Mouse (Mus musculus) kidney, adult 18-20 months (tissue): ENCODE results near the gene Iqgap3.

Experiments
- DNase-seq: peaks from one replicate; pipeline ENCODE4 v3.0.0; 2021

Iqgap3 gene

DNA sequence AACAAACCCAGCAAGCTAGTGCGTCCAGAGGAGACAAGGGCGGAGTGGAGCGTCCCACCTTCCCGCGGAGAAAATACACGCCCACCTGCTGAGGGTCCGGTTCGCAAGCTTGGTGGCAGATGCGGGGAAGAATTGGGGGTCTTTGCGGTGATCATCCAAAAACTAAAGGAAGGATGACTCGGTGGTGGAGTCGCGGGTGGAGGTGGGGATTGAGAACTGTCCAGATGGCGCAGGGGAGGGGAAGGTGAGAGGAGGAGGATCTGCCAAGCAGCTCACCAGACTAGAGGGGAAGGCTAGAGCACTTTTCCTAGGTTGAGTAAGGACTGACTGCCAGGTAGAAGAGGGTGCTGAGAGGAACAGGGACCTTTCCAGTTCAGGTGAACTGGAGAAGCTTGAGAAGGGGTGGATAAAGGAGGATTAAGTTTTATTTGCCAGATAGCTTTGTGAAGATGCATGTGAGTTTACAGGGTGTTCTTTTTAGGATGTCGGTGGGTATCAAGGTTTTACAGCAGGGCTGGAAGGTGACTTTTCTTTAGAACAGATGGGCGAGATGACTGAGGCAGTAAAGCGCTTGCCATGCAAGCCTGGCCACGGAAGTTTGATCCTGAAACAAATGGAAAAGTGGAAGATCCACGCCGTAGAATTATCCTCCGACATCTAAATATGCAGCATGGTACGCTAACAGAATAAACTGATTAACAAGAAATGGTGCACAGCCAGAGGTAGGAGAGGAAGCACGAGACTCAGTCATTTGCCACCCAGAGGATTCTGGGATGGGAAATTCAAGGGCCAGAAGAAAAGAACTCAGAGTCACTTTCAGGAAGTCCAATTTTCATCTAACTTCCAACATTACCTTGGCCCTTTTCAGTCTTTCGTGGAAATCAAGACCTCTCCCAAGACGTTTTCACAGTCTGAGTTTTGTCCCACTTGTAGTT lies 57.7 kb downstream of the Iqgap3 start:
- no peak for DNase-seq

DNA sequence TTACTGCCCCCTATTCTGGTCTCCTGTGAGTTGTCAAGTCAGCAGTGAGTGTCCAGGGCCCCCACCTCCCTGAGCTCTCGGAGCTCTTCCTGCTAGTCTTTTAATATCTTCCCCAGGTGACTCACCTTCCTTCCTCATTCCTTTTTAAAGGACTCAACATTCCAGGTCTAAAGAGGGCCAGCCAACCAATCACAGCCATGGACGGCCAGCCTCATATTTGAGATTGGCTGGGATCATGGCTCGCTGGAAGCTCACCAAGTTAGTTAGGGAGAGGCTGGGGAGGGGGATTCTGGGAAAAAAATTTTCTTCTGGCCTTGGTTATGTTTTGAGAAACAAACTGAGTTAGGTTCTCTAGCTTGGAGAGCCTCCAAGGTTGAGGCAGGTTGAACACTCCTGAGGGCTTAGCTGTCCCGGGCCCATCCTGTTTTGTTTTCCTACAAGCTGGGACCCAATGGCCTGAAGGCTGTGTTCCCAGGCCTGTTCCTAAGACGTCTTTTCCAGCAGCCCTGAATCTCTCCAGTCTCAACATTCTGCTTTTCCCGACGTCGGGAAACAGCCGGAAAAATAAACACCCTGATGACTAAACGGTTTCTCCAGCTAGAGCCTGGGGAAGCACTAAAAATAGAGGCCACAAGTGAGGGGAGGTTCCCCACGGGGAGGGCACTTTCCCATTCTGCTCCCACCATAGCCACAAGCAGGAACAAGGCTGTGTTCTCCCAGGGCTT lies 58.6 kb downstream of the Iqgap3 start:
- peak; percentile 59 for DNase-seq

DNA sequence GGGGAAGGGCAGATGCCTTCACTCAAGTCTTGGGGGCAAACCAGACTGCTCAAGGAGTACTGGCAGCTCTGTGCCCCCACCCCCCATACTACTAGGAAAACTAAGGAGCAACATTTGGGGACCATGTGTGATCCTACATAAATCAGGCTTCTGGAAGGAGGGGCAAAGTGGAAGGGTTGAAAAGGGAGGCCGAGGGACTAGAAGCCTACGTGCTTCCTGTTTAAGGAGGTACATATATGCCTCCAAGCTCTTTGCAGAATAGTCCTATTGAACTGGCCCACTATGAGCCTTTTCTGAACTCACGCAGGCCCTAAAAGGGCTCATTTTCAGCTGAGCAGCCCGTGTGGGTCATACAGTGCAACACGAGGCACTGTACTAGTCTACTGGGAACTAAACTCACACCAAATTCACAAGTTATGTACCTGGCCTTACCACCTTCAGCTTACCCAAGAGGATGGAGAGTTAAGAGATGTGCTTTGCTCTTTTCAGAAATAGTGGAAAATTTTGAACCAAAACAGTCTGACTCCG lies 59.2 kb downstream of the Iqgap3 start:
- DNase-seq = no peak

DNA sequence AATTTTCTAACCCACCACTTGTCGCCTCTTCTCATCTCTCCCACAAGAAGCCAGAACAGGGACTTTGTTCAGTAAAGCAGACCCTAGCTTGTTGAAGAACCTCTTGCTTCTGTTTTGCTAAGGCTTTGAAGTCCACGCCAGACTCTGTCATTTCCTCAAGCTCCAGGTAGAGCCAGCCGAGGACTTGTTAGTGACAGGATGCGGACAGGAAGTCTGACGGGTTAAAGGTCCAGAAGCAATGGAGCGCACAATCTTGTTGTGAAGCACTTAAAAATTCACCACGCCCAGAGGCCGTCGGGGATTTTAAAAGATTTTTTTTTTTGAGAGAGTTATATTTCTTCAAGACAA lies 59.6 kb downstream of the Iqgap3 start:
- DNase-seq = no peak

DNA sequence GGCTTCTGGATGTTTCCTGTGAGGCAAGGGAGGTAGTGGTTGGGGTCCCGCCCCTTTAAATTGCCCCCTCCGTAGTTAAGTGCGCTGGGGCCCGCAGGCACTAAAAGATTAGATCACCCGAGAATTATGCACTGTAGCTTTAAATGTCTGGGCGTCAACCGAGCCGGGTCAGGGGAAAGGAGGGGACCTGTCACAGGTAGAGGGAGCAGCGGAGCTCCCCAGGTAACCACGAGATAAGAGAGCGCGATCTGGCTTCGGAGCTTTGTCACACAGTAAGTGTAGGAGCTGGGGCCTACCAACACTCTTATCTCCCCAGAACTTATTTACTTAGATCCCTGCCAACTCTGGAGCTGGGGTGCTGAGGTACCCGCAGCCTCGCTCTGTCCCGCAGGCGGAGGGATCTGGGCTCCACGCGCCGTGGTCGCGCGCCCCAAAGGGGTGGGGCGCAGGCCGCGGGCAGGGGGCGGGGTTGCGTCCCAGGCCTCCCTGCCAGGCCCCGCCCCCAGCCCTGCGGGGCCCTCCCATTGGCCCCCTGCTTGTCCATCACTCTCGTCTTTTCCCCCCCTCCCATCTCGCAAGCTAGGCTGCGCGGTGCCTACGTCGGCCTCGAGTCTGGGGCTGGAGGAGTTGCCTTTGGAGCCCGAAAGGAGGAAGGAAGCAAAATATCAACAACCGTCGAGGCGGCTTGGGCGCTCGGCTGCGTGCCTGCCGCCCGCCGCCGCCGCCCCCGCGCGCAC lies 60.2 kb downstream of the Iqgap3 start, which contains the start of gene Mef2d:
Gene Mef2d (plus strand): TSS at position 586 of the 737 bp plus-strand sequence.
- peak; percentile 95 for DNase-seq

DNA sequence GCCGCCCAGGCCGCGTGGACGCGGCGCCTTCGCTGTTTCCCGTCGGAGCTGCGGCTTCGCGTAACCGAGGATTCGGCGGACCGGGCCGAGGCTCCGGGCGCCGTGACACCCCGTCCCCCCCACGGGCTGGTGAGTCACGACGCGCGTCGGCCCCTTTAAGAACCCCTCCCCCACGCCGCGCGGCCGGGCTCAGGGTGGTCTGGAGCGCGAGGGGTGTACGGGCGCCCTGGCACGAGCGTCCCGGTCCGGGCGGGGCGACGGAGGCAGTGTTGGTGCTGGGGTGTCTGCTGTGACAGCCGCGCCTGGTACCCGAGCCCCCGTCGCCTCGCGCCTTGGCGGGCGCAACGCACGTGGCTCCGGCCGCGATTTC lies 60.8 kb downstream of the Iqgap3 start:
- DNase-seq = no peak

DNA sequence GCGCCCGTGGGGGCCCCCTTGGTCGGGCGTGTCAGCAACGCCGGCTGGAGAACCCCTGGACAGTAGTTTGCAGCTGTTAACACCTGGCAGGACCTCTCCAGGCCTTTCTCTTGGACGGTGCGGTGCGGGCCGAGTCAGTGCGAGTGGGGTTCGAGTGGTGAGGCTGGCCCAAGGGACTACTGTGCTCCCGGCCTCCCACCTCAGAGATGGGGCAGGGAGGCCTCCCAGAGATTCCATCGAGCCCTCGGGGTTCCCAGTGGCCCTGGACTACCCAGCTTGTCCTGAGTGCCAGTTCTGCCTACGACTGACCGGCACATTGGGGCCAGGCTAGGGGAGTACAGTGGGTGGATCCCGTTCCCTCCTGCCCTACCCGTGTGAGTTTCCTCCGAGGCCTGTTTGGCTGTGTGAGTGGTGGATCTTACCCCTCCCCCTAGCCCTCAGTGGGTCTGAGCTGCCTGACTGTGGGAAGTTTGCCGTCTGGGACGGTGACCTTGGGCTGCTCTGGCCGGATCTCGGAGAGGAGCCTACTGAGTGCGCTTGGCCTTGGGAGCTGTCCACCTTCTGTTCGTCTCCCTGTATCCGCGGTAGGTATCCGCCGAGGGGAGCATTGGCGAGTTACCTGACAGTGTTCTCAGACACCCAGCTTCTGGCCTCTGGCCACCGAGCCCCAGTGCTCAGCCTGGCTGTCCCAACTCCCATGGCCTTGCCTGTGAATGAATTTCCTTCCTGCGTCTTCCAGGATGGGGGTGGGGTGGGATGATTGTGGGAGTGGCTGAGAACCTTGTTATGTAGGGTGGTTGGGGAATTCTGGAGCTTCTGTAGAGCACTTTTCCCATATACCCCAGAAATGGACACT lies 61.4 kb downstream of the Iqgap3 start:
- peak; percentile 80 for DNase-seq

DNA sequence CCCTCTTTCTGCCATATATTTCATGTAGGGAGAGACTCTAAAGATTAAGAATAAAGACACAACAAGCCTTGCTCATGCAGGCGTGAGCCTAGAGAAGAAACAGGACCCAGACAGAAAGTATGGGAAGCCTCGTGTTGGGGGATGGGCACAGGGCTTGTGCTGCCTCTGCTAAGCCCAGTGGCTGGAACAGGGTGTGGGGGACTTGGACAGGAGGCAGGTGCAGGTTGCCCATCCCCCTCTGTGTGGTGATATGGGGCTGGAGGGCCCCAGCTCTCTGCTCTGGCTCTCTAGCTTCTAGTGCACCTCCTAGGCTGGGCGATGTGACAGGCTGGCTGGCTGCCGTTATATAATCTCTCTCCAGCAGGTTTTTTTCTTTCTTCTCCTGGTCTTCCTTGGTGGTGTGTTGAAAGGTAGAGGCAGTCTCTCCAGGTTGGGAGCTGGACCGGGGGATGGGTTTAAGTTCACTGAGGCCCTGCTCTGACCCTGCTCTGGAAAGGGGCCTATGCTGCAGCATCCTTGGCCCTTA lies 62.3 kb downstream of the Iqgap3 start:
- DNase-seq = peak; percentile 46

DNA sequence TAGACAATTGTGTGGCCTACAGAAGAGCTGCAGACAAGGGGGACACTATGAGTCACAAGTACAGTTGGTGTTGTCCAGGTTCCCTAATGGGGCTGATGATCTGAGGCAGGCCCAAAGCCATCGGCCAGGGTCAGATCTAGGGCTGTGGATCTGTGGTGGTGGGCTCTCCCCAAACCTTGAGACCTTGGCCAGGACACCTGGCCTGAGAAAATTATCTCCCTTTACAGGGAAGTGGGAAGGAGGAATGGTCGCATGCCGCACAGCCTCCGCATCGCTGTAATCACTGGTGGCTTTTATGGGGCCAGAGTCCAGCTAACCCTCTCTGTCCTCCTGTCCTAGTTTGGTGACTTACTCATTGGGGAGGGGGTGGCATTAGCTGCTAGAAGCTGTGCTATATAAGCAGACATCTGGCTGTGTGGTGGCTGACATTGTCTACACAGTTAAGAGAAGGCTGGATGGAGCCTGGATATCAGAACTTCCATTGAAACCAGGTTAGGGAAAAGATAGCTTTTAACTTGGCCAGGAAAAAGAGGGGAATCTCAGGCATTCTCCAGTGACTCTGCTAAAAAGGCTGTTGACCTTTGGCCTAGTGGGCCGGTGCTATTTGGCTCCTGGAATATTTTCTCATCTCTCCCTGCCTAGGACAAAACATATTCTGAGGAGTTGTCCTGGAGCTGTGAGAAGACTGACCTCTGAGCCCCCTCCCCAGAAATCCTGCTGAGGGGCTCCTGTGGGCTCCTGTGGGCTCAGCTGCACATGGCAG lies 63.1 kb downstream of the Iqgap3 start:
- peak; percentile 66 for DNase-seq

DNA sequence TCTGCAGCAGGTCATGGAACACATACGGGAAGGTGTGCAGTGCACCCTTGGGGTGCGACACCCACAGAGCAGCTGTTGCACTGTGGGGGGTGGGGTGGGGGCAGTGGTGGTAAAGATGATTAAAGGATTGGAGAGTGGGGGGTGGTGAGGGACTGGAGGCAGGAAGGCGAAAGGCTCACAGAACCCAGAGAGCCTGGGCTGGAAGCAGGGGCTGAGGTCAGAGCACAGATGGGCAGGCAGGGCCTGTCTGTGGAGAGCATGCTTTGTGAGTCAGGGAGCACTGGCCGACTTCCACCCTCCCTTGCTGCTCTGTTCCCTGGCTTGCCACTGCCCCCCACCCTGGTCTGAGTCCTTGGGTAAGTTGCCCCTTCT lies 63.6 kb downstream of the Iqgap3 start:
- DNase-seq = no peak

DNA sequence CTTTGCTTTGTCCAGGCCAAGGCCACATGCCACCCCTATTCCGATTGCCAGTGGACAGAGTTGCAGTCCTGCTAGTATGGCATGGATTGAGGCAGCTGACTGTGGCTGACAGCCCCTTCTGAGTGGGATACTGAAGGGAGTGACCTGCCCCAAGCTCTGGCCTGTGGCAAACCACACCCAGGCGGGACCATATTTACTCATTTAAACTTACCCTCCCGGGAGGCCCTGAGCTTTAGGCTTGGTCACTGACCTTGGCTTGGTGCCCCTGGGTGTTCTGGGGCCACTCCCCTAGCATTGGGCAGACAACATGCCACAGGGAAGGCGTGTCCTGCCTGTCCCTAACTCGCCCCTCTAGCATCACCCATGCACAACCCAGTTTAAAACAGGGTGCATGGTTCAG lies 64.2 kb downstream of the Iqgap3 start:
- no peak for DNase-seq

DNA sequence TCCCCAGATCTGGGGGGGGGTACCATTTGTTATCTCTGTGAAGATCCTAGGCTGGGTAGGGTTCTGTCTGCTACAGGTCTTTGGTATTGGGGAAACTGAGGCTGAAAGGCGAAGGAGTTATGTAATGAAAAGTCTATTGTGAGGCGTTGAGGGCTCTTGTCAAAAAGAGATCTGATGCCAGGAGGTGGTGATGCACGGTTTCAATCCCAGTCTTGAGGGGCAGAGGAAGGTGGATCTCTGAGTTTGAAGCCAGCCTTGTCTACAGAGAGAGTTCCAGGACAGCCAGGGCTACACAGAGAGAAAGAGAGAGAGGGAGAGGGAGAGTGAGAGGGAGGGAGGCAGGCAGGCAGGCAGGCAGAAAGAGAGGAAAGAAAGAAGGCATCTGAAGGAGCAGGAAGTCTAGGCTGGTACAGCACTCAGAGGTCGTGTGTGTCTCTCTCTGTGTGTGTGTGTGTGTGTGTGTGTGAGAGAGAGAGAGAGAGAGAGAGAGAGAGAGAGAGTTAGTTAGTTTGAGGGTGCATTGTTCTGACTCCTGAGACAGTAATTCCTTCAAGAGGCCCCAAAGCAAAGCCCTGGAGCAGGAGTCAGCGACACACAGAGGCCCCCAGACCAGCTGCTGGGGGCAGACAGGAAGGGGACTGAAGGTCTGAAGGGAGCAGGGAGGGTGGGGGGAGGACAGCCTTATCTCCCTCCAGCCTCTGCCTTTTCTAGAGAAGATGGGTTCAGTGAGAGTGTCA lies 64.8 kb downstream of the Iqgap3 start:
- no peak for DNase-seq

DNA sequence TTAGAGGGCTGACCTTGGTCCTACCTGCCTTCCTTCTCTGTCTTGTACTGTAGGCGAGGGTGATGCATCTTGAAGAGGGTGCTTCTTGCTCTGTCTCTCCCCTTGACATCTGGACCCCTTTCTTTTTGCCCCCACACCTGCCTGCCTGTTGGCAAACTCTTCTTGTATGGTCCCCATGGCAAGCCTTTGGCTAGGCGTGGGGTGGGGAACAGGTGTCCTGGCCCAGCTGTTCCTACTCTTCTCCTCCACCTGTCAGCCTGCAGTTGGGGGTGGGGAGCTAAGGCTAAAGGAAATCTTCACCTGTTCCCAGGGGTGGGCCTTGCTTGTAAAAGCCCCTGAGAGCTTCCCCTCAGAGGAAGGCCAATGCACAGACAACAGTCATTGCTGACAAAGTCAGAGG lies 65.7 kb downstream of the Iqgap3 start:
- no peak for DNase-seq

DNA sequence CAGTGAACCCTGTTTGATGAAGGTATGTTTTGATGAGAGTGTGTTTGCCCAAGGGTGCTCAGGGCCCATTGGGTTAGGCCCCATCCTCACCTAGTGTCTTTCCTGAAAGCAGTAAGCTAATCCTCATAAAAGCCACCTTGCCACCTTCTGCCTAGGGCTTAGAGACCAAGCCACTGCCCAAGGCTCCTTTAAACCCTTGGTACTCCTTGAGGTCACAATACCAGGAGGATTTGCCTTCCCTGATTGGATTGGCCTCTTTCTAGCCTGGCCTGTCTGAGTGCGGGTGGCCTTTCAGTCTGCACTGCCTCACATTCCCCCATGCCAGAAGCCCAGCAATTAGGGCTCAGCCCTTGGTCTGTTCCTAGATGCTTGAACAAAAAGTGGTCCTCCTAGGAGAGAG lies 66.1 kb downstream of the Iqgap3 start:
- no peak for DNase-seq

DNA sequence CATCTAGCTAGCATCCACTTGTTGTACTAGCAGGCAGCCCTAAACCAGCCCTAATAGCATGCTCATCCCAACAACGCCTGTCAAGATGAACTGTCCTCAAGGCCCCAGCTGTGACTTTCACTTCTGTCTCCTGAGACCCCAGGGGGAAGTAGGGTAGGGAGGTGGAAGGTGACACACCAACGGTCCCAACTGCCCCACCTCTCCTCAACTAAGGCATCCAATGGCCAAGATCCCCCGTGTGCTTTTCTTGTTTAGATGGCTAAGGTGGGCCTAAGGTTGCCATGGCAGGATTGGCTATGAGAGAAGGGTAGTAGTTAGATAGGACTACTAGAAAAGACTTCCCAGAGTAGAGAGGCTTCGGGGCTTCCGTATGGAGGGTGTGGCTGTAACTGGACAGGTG lies 66.6 kb downstream of the Iqgap3 start:
- DNase-seq = no peak

DNA sequence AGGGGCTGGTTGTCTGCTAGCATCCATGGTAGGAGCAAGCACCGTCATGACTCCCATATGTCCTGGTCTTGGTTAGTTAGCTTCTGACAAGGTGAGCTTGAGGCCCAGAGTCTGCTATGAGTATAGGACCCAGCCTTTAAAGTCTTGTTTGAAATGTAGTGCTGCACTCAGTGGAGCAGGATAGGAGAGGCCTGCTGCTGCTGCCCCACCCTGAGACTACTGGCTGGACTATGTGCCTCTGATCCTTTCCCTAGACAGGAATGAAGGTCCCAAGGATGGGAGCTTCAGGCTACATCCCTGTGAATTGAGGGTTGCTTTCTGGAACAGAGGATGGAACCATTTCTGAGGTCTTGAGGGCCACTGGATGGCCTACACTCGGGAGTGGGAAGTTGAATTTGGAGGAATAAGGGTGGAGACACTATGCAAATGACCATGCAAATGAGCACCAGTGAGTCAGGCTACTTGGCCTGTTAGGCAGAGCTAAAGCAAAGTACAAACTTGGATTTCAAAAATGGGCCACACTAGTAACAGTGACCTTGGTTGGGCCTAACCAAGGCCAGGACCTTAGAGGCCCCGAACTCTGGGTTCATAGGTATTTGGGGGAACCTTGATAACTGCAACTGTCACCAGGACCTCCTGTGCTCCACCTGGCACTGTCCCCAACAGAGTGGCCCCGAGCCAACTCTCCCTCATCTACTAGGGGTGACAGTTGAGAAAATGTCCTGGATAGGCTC lies 67.2 kb downstream of the Iqgap3 start:
- peak; percentile 59 for DNase-seq

DNA sequence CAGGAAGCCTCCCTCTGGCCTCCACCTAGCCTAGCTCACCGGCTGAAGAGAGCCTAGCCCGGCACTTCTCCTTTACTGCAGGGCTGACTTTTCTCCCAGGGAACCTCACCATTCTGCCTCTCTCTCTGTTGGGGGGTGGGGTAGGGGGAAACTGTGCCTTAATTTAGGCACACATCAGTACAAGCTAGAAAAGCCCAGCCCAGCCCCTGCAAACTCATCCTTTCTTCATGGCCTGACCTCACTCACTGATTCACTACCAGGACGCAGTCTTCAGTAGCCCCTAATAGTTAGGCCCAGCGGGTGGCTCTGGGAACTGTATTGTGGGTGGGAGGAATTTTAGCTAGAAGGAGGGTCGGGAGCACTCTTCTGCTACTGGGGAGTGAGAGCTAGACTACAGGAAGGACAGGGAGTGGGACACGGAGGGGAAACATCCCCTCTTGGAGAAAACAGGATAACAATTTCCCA lies 67.8 kb downstream of the Iqgap3 start:
- no peak for DNase-seq

DNA sequence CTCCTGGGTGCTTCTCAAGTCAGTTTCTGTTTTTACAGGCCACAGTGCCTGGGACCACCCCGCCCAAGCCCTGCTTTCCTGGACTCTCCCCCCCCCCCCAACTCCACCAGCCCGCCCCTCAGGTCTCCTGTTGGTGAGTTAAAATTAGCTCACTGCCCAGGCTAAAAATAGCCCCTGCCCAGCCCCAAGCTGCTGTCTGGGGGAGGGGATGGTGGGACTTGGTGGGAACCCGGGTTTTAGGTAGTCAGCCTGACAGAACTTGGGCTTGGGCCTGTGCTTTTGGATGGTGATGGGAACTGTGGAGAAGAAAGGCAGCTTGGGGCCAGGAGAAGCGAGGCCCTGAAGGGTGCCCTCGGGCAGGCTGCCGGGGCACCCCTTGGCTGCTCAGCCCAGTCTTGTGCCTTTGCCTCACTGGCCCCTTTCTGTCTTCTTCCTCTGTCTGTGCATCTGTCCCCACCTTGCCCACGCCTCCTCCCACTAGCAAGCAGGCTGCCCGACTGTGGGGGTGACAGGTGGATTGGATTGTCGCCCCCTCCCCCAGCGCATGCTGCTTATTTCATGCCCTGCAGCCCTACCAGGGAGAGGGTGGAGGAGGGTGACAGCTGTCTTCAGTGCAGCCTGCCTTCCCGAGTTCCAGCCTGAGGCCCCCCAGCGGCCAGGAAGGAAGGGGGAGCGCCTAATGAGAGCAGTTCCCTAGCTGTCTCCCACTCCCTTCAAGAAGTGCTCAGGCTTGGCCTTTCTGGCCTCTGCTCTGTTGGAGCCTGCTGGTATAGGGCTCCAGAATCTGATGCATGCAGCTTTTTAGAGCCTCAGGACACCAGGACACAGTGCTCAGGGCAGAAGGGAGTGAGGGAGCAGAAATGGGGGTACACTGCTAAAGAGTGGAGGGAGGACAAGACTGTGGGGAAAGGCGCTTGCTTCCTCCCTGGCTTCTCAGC lies 68.6 kb downstream of the Iqgap3 start:
- DNase-seq = no peak

DNA sequence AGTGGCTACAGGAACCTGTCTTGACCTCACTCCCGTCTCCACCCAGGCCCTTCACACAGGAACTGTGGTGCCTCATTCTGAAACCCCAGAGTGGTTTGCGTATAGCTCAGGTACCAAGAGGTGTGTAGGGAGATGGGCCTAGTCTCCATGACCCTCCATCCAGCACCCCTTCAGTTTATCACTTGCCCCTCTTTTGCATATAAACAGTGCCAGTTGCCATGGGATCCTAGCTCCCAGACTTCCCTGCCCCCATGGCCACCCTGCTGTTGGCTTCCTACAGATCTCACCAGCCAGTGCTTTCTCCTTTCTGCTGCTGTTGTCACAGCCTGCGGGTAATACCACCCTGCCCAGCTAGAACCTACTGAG lies 69.2 kb downstream of the Iqgap3 start:
- no peak for DNase-seq
